Mouse (Mus musculus): ENCODE results near the gene Ypel5. TPM values are rescaled to one million over a fixed set of nuclear protein-coding genes. Genes with fewer than 3 reads are reported as not detected.
A peak's percentile ranks its signal among the peaks of the same experiment; 100 is the strongest.

Gene Ypel5
- polyA plus RNA-seq, 1 experiment = 17.7 TPM

GRCm38 (mm10) chr17:72889556-72890397 is 53.5 kb downstream of the Ypel5 start:
- TF ChIP-seq POLR2A (IDR thresholded peaks at IDR 0.05; ENCODE audit: low read depth, low read length) = no peak
- TF ChIP-seq CTCF (IDR thresholded peaks at IDR 0.05; ENCODE audit: extremely low read depth, insufficient read depth, insufficient read length, insufficient replicate concordance) = peak; percentile 65; the same call in 1 of the 2 replicates
- no peak overlapping the region for H3K4me3 ChIP-seq (ENCODE audit: extremely low read depth, insufficient read depth, insufficient read length)
- H3K36me3 ChIP-seq (ENCODE audit: control insufficient read depth, insufficient read depth, low read length) = no peaks in the 10 kb centered on the region
- 37% methylated on average over 20 of the region's 20 CpGs for WGBS
- peak; percentile 62 to 63 for DNase-seq (ENCODE audit: low read depth in 1 of 2, low spot score in 2 of 2)
- no peaks in the 10 kb centered on the region for H3K4me1 ChIP-seq (ENCODE audit: control insufficient read depth, insufficient read depth, insufficient read length)
- H3K27ac ChIP-seq (ENCODE audit: insufficient read depth, low read length) = no peak overlapping the region
- H3K27me3 ChIP-seq (ENCODE audit: control insufficient read depth, insufficient read depth, low read length) = no peaks in the 10 kb centered on the region

GRCm38 (mm10) chr17:72890398-72890898 is 54.2 kb downstream of the Ypel5 start:
- DNase-seq (ENCODE audit: low read depth in 1 of 2, low spot score in 2 of 2) = no peak

DNA sequence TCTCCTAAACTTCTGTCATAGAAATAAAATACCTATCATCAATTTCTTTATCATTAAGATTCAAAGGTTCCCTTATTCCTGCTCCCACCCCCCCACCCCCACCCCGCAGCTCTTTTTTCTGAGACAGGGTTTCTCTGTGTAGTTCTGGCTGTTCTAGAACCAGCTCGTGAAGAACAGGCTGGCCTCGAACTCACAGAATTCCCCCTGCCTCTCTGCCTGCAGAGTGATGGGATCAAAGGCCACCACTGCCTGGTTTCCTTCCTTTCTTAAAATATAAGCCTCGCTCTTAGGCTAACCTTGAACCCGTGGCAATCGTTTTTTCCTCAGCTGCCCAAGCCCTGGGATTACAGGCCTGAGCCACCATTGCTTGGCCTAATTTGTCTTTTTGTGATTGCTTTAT is 55.3 kb downstream of the Ypel5 start:
- Histone ChIP-seq H3K27ac (ENCODE audit: insufficient read depth, low read length) (no peak overlapping the region), H3K4me3 (ENCODE audit: extremely low read depth, insufficient read depth, insufficient read length) (no peak overlapping the region), H3K27me3 (ENCODE audit: control insufficient read depth, insufficient read depth, low read length) (no peaks in the 10 kb centered on the region), H3K36me3 (ENCODE audit: control insufficient read depth, insufficient read depth, low read length) (no peaks in the 10 kb centered on the region), H3K4me1 (ENCODE audit: control insufficient read depth, insufficient read depth, insufficient read length) (no peaks in the 10 kb centered on the region)
- TF ChIP-seq POLR2A (IDR thresholded peaks at IDR 0.05; ENCODE audit: low read depth, low read length) = no peak
- TF ChIP-seq CTCF (IDR thresholded peaks at IDR 0.05; ENCODE audit: extremely low read depth, insufficient read depth, insufficient read length, insufficient replicate concordance) = no peak
- no peak for DNase-seq (ENCODE audit: low read depth in 1 of 2, low spot score in 2 of 2)
- 85% methylated on average over 6 of the region's 6 CpGs for WGBS

More at GRCm38 (mm10) chr17:72890398-72890898, 54.2 kb downstream of the Ypel5 start:
- Histone ChIP-seq H3K4me3 (ENCODE audit: extremely low read depth, insufficient read depth, insufficient read length) (no peak overlapping the region), H3K27ac (ENCODE audit: insufficient read depth, low read length) (no peak overlapping the region), H3K36me3 (ENCODE audit: control insufficient read depth, insufficient read depth, low read length) (no peaks in the 10 kb centered on the region), H3K4me1 (ENCODE audit: control insufficient read depth, insufficient read depth, insufficient read length) (no peaks in the 10 kb centered on the region), H3K27me3 (ENCODE audit: control insufficient read depth, insufficient read depth, low read length) (no peaks in the 10 kb centered on the region)
- TF ChIP-seq CTCF (IDR thresholded peaks at IDR 0.05; ENCODE audit: extremely low read depth, insufficient read depth, insufficient read length, insufficient replicate concordance) (no peak), POLR2A (IDR thresholded peaks at IDR 0.05; ENCODE audit: low read depth, low read length) (no peak)
- WGBS = 89% methylated on average over 8 of the region's 8 CpGs

DNA sequence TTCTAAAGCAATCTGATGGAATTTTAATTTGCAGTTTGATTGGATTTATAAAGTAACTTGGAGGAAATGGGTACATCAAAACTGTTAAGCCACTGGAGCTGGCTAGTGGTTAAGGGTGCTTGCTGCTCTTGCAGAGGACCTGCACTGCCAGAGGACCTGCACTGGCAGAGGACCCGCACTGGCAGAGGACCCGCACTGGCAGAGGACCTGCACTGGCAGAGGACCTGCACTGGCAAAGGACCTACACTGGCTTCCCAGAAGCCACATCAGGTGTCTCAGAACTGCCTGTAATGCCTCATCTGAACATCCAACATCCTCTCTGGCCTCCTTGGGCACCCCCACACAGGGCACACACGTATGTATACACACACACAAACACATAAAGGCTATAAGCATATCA is 59.3 kb downstream of the Ypel5 start:
- Histone ChIP-seq H3K4me1 (ENCODE audit: control insufficient read depth, insufficient read depth, insufficient read length) (no peaks in the 10 kb centered on the region), H3K36me3 (ENCODE audit: control insufficient read depth, insufficient read depth, low read length) (no peaks in the 10 kb centered on the region), H3K27ac (ENCODE audit: insufficient read depth, low read length) (no peak overlapping the region), H3K27me3 (ENCODE audit: control insufficient read depth, insufficient read depth, low read length) (no peaks in the 10 kb centered on the region), H3K4me3 (ENCODE audit: extremely low read depth, insufficient read depth, insufficient read length) (no peak overlapping the region)
- TF ChIP-seq CTCF (IDR thresholded peaks at IDR 0.05; ENCODE audit: extremely low read depth, insufficient read depth, insufficient read length, insufficient replicate concordance) (no peak), POLR2A (IDR thresholded peaks at IDR 0.05; ENCODE audit: low read depth, low read length) (no peak)
- WGBS = 90% methylated on average over 3 of the region's 3 CpGs
- no peak for DNase-seq (ENCODE audit: low read depth in 1 of 2, low spot score in 2 of 2)

DNA sequence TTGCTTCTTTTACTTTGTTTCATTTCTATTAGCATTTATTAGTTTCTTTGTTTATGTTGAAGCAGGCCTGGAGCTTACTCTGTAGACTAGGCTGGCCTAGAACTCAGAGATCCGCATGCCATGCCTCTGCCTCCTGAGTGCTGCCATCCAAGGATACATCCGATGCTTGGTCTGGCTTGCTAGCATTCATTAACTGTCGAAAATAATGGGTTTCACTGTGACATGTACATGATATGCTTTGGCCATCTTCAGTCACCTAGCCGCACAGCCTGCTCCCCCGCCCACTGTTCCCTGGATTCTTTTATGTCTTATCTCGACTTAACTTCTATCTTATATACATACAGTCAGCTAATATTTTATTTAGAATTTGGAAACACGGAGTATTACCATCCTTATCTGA is 60.8 kb downstream of the Ypel5 start:
- WGBS = 89% methylated on average over 7 of the region's 7 CpGs
- no peak for TF ChIP-seq CTCF (IDR thresholded peaks at IDR 0.05; ENCODE audit: extremely low read depth, insufficient read depth, insufficient read length, insufficient replicate concordance)
- no peak for DNase-seq (ENCODE audit: low read depth in 1 of 2, low spot score in 2 of 2)

GRCm38 (mm10) chr17:72897961-72898360 is 61.7 kb downstream of the Ypel5 start:
- Histone ChIP-seq H3K36me3 (ENCODE audit: control insufficient read depth, insufficient read depth, low read length) (no peaks in the 10 kb centered on the region), H3K4me1 (ENCODE audit: control insufficient read depth, insufficient read depth, insufficient read length) (peaks cover 3% of the 10 kb centered on the region; the same call in 1 of the 2 replicates), H3K4me3 (ENCODE audit: extremely low read depth, insufficient read depth, insufficient read length) (no peak overlapping the region), H3K27ac (ENCODE audit: insufficient read depth, low read length) (no peak overlapping the region), H3K27me3 (ENCODE audit: control insufficient read depth, insufficient read depth, low read length) (no peaks in the 10 kb centered on the region)
- TF ChIP-seq CTCF (IDR thresholded peaks at IDR 0.05; ENCODE audit: extremely low read depth, insufficient read depth, insufficient read length, insufficient replicate concordance) (no peak), POLR2A (IDR thresholded peaks at IDR 0.05; ENCODE audit: low read depth, low read length) (no peak)
- DNase-seq (ENCODE audit: low read depth in 1 of 2, low spot score in 2 of 2) = no peak
- 93% methylated on average over 5 of the region's 5 CpGs for WGBS

More for the DNA sequence above, 60.8 kb downstream of the Ypel5 start:
- H3K36me3 ChIP-seq (ENCODE audit: control insufficient read depth, insufficient read depth, low read length) = no peaks in the 10 kb centered on the region
- H3K4me3 ChIP-seq (ENCODE audit: extremely low read depth, insufficient read depth, insufficient read length) = no peak overlapping the region
- no peaks in the 10 kb centered on the region for H3K27me3 ChIP-seq (ENCODE audit: control insufficient read depth, insufficient read depth, low read length)
- no peaks in the 10 kb centered on the region for H3K4me1 ChIP-seq (ENCODE audit: control insufficient read depth, insufficient read depth, insufficient read length)
- no peak overlapping the region for H3K27ac ChIP-seq (ENCODE audit: insufficient read depth, low read length)

DNA sequence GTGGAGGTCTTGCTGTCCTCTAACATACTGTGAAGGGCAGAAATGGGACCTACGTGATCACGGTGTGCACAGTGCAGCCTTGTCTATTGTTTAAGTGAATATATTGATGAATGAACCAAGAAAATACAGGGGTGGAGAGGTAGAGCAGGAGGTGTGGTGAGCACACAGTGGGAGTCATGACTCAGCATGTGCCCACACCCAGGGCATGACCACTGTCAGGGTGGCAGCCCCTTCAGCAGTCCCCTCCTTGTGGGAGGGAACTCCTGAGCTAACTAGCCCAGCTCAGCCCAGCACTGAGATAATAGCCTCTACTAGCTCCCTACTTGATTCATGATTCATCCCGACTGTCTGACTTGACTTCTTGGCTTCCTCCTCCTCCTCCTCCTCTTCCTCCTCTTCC is 62.5 kb downstream of the Ypel5 start:
- no peak for DNase-seq (ENCODE audit: low read depth in 1 of 2, low spot score in 2 of 2)
- 75% methylated on average over 3 of the region's 3 CpGs for WGBS
- no peaks in the 10 kb centered on the region for H3K27me3 ChIP-seq (ENCODE audit: control insufficient read depth, insufficient read depth, low read length)
- no peak overlapping the region for H3K4me3 ChIP-seq (ENCODE audit: extremely low read depth, insufficient read depth, insufficient read length)
- H3K4me1 ChIP-seq (ENCODE audit: control insufficient read depth, insufficient read depth, insufficient read length) = peaks cover 8% of the 10 kb centered on the region; the same call in 1 of the 2 replicates
- no peaks in the 10 kb centered on the region for H3K36me3 ChIP-seq (ENCODE audit: control insufficient read depth, insufficient read depth, low read length)
- H3K27ac ChIP-seq (ENCODE audit: insufficient read depth, low read length) = no peak overlapping the region
- no peak for TF ChIP-seq CTCF (IDR thresholded peaks at IDR 0.05; ENCODE audit: extremely low read depth, insufficient read depth, insufficient read length, insufficient replicate concordance)
- TF ChIP-seq POLR2A (IDR thresholded peaks at IDR 0.05; ENCODE audit: low read depth, low read length) = no peak

Other genes with a start within 250 kb of the Ypel5 start
- not detected in 2 replicates for gene Alk, start 231.8 kb upstream of the Ypel5 start, polyA plus RNA-seq (2012; rRNA removed)
- 171 and 212 TPM in 2 replicates for gene Lbh, start 81.9 kb downstream of the Ypel5 start, polyA plus RNA-seq (2012; rRNA removed)

Data from spleen, adult 2 months (tissue).